Mouse (Mus musculus) CH12.LX (cell line): ENCODE measurements around the gene Cxcr2. TPM values are rescaled to one million over a fixed set of nuclear protein-coding genes. Genes with fewer than 3 reads are reported as not detected.

Source experiments
- DNase-seq: peaks from one replicate; pipeline ENCODE4 v3.0.0-alpha.2; 2013; ENCODE audit errors: extremely low read depth
- H3K27ac ChIP-seq: 2 replicates; pipeline ENCODE4 v1.5.1; 2012; ENCODE audit warnings: low read depth, mild to moderate bottlenecking, control low read depth, moderate library complexity; ENCODE audit not compliant: insufficient read depth
- H3K27me3 ChIP-seq: replicated peaks from 2 replicates; pipeline ENCODE3; 2012; ENCODE audit warnings: inconsistent platforms
- H3K36me3 ChIP-seq, 2 experiments: replicated peaks in 1 of 2; 2 replicates each; pipeline versions ENCODE3 to v1.6.1; 2012; ENCODE audit warnings: inconsistent platforms in 1 of 2, low read length in 1 of 2, mild to moderate bottlenecking in 1 of 2, mixed read lengths in 1 of 2, moderate library complexity in 1 of 2; ENCODE audit not compliant: control insufficient read depth in 1 of 2, insufficient read depth in 1 of 2
- H3K4me1 ChIP-seq, 2 experiments: 2 replicates each; pipeline ENCODE4 v1.6.1; 2012; ENCODE audit warnings: inconsistent platforms in 1 of 2, moderate library complexity in 1 of 2; ENCODE audit not compliant: insufficient read depth in 2 of 2, control insufficient read depth in 1 of 2
- H3K4me2 ChIP-seq: 2 replicates; pipeline ENCODE4 v1.6.1; 2012; ENCODE audit warnings: low read depth, mild to moderate bottlenecking, control low read depth; ENCODE audit not compliant: poor library complexity, insufficient read depth, severe bottlenecking
- H3K4me3 ChIP-seq, 3 experiments: fragments of 150-350 bp in 1 of 3; sonication (generic) in 1 of 3; replicated peaks in 1 of 3; 2 replicates each; pipeline versions ENCODE3 to v1.5.1; 2011 to 2012; ENCODE audit warnings: low read depth in 2 of 3, low read length in 2 of 3, mild to moderate bottlenecking in 2 of 3, moderate library complexity in 2 of 3, control low read depth in 1 of 3, improper control_type of control experiment in 1 of 3, inconsistent platforms in 1 of 3, mixed read lengths in 1 of 3; ENCODE audit not compliant: poor library complexity in 1 of 3
- H3K79me2 ChIP-seq: replicated peaks from 2 replicates; pipeline ENCODE4 v1.6.1; 2012; ENCODE audit warnings: mild to moderate bottlenecking, moderate library complexity; ENCODE audit not compliant: control insufficient read depth, poor library complexity, insufficient read depth, severe bottlenecking; ENCODE audit errors: extremely low read depth
- H3K9ac ChIP-seq: 2 replicates; pipeline ENCODE4 v1.6.1; 2012; ENCODE audit warnings: low read depth, mild to moderate bottlenecking, control low read depth, moderate library complexity; ENCODE audit not compliant: insufficient read depth
- H3K9me3 ChIP-seq: replicated peaks from 2 replicates; pipeline ENCODE3; 2012; ENCODE audit warnings: low read length, inconsistent platforms, mixed read lengths
- BHLHE40 ChIP-seq: IDR thresholded peaks from 2 replicates; pipeline ENCODE4 v1.6.1; 2011; ENCODE audit warnings: mild to moderate bottlenecking, low read depth, low read length, improper control_type of control experiment
- CHD1 ChIP-seq: IDR thresholded peaks from 2 replicates; pipeline ENCODE4 v1.6.1; 2012; ENCODE audit warnings: low read depth, low read length, improper control_type of control experiment, inconsistent platforms
- CHD2 ChIP-seq: IDR thresholded peaks from 2 replicates; pipeline ENCODE4 v1.6.1; 2011; ENCODE audit warnings: low read length, improper control_type of control experiment
- ELF1 ChIP-seq: IDR thresholded peaks from 2 replicates; pipeline ENCODE4 v1.6.1; 2014; ENCODE audit warnings: low read depth, mild to moderate bottlenecking, inconsistent platforms, low read length, improper control_type of control experiment
- EP300 ChIP-seq: IDR thresholded peaks from 2 replicates; pipeline ENCODE4 v1.6.1; 2011; ENCODE audit warnings: low read length, improper control_type of control experiment
- ETS1 ChIP-seq: conservative IDR thresholded peaks from 2 replicates; pipeline ENCODE4 v1.6.1; 2012; ENCODE audit warnings: low read depth, mild to moderate bottlenecking, inconsistent platforms, low read length, improper control_type of control experiment, moderate library complexity
- HCFC1 ChIP-seq: IDR thresholded peaks from 2 replicates; pipeline ENCODE4 v1.6.1; 2012; ENCODE audit warnings: low read depth, mild to moderate bottlenecking, inconsistent platforms, low read length, improper control_type of control experiment
- JUN ChIP-seq: IDR thresholded peaks from 2 replicates; pipeline ENCODE4 v1.6.1; 2011; ENCODE audit warnings: low read depth, mild to moderate bottlenecking, low read length, improper control_type of control experiment, moderate library complexity; ENCODE audit not compliant: insufficient read depth
- JUND ChIP-seq: conservative IDR thresholded peaks from 2 replicates; pipeline ENCODE4 v1.6.1; 2011; ENCODE audit warnings: low read depth, low read length, improper control_type of control experiment
- MAX ChIP-seq: IDR thresholded peaks from 2 replicates; pipeline ENCODE4 v1.6.1; 2011; ENCODE audit warnings: low read length, improper control_type of control experiment
- MXI1 ChIP-seq: IDR thresholded peaks from 2 replicates; pipeline ENCODE4 v1.6.1; 2011; ENCODE audit warnings: mild to moderate bottlenecking, low read depth, low read length, improper control_type of control experiment
- MYC ChIP-seq: IDR thresholded peaks from 2 replicates; pipeline ENCODE4 v1.6.1; 2011; ENCODE audit warnings: low read depth, mild to moderate bottlenecking, improper control_type of control experiment, low read length
- NRF1 ChIP-seq: IDR thresholded peaks from 2 replicates; pipeline ENCODE4 v1.6.1; 2014; ENCODE audit warnings: low read depth, mild to moderate bottlenecking, inconsistent platforms, low read length, improper control_type of control experiment, moderate library complexity
- PAX5 ChIP-seq: IDR thresholded peaks from 2 replicates; pipeline ENCODE4 v1.6.1; 2012; ENCODE audit warnings: low read length, inconsistent platforms, mixed read lengths
- RAD21 ChIP-seq: IDR thresholded peaks from 2 replicates; pipeline ENCODE4 v1.6.1; 2011; ENCODE audit warnings: low read depth, mild to moderate bottlenecking, low read length, improper control_type of control experiment, moderate library complexity
- RCOR1 ChIP-seq: conservative IDR thresholded peaks from 2 replicates; pipeline ENCODE4 v1.6.1; 2012; ENCODE audit warnings: low read depth, mild to moderate bottlenecking, inconsistent platforms, low read length, improper control_type of control experiment
- SIN3A ChIP-seq: IDR thresholded peaks from 2 replicates; pipeline ENCODE4 v1.6.1; 2012; ENCODE audit warnings: low read length, improper control_type of control experiment, inconsistent platforms
- SMC3 ChIP-seq: IDR thresholded peaks from 2 replicates; pipeline ENCODE4 v1.6.1; 2011; ENCODE audit warnings: low read depth, low read length, improper control_type of control experiment
- UBTF ChIP-seq: IDR thresholded peaks from 2 replicates; pipeline ENCODE4 v1.6.1; 2012; ENCODE audit warnings: low read depth, mild to moderate bottlenecking, inconsistent platforms, low read length, improper control_type of control experiment, moderate library complexity
- USF1 ChIP-seq: IDR thresholded peaks from 2 replicates; pipeline ENCODE4 v1.6.1; 2014; ENCODE audit warnings: low read depth, mild to moderate bottlenecking, inconsistent platforms, low read length, improper control_type of control experiment
- ZMIZ1 ChIP-seq: IDR thresholded peaks from 2 replicates; pipeline ENCODE4 v1.6.1; 2012; ENCODE audit warnings: low read depth, mild to moderate bottlenecking, inconsistent platforms, low read length, improper control_type of control experiment
- dilution Hi-C: fragments of 300-500 bp; cut with MboI; formaldehyde crosslinking; loops from 2 replicates; pipeline ENCODE4 v1.14.3; 2020; ENCODE audit warnings: low sequenced_read_pairs; ENCODE audit not compliant: extremely low pct_unique_long_range_greater_than_20kb, extremely low pct_ligation_motif_present
- in situ Hi-C: fragments of 300-500 bp; cut with MboI; formaldehyde crosslinking; loops from 3 replicates; pipeline ENCODE4 v1.14.3; 2019; ENCODE audit warnings: low sequenced_read_pairs, low pct_ligation_motif_present, low pct_unique_long_range_greater_than_20kb, mixed read lengths
- polyA plus RNA-seq: library from polyadenylated mRNA; unstranded; fragments of >175 nt; gene quantifications from 2 replicates; pipeline ENCODE4 v1.2.1, GENCODE M21; 2012; ENCODE audit warnings: low read depth; ENCODE audit not compliant: insufficient read length
- total RNA-seq, 2 experiments: library from RNA; depleted of rRNA; stranded (reverse); fragments of 300-350 nt in 1 of 2; fragments of >200 nt in 1 of 2; gene quantifications; 2 replicates each; pipeline ENCODE4 v1.2.3; 2012 to 2014

Cxcr2 gene
- total and polyA plus RNA-seq, 3 experiments = 0.10 to 0.17 TPM; not detected in 1

GRCm38 (mm10) chr1:74121821-74122576, 31.8 kb upstream of the Cxcr2 start:
- Histone ChIP-seq H3K9me3 (no peaks in the 10 kb centered on the region), H3K79me2 (no peaks in the 10 kb centered on the region), H3K4me1 (peaks cover 2 to 16% of the 10 kb centered on the region in 2 experiments; a peak in 2 of 4 replicates)
- no peak for DNase-seq
- TF ChIP-seq CHD2 (no peak), UBTF (no peak), RAD21 (no peak), JUN (no peak), SMC3 (no peak), USF1 (no peak), HCFC1 (no peak), PAX5 (no peak), ETS1 (no peak), MYC (no peak), ELF1 (no peak), ZMIZ1 (no peak), NRF1 (no peak), BHLHE40 (no peak), EP300 (no peak), SIN3A (no peak), JUND (no peak), MAX (no peak), MXI1 (no peak)
- TF ChIP-seq, all 38 proteins: peak for 0
- Histone ChIP-seq H3K9ac (no peak overlapping the region), H3K4me3 (no peak overlapping the region), H3K36me3 (no peaks in the 10 kb centered on the region), H3K4me2 (no peak overlapping the region), H3K27ac (no peak overlapping the region), H3K27me3 (peaks cover 85% of the 10 kb centered on the region)
- in situ Hi-C loops (no loop called here), dilution Hi-C loops (no loop called here)

GRCm38 (mm10) chr1:74123215-74123614, 30.6 kb upstream of the Cxcr2 start:
- Histone ChIP-seq H3K27me3 (peaks cover 84% of the 10 kb centered on the region), H3K27ac (no peak overlapping the region), H3K4me2 (no peak overlapping the region), H3K4me1 (peaks cover 2 to 16% of the 10 kb centered on the region in 2 experiments; a peak in 2 of 4 replicates), H3K9ac (no peak overlapping the region), H3K79me2 (no peaks in the 10 kb centered on the region), H3K4me3 (no peak overlapping the region), H3K9me3 (no peaks in the 10 kb centered on the region), H3K36me3 (no peaks in the 10 kb centered on the region)
- in situ Hi-C loops (no loop called here), dilution Hi-C loops (no loop called here)
- TF ChIP-seq SMC3 (no peak), ETS1 (no peak), RAD21 (no peak), RCOR1 (no peak), JUND (no peak), MAX (no peak), CHD1 (no peak), ZMIZ1 (no peak), USF1 (no peak)
- DNase-seq = no peak
